Mouse (Mus musculus) cortical plate, adult 2 months (tissue): ENCODE measurements at regions not wholly inside any gene's neighbourhood (a gene's known extent, or its start where the extent isn't known, plus 50 kb on each side); places are given as distances from the start of the nearest gene placed in this dataset.
"Not testable (repeated sequence)": the region's sequence is repeated elsewhere in the genome, so short reads cannot be mapped to it uniquely, and the experiment has no call there.

ENCODE experiments used
- H3K27ac ChIP-seq: fragments of 200-500 bp; 2 replicates; pipeline ENCODE4 v1.5.1; 2012; ENCODE audit warnings: low read length, control low read depth, inconsistent platforms; ENCODE audit not compliant: insufficient read depth
- H3K4me1 ChIP-seq: fragments of 200-500 bp; 2 replicates; pipeline ENCODE4 v1.6.1; 2011; ENCODE audit warnings: low read length; ENCODE audit not compliant: control insufficient read depth, insufficient read depth
- H3K4me3 ChIP-seq: fragments of 200-500 bp; 2 replicates; pipeline ENCODE4 v1.5.1; 2011; ENCODE audit warnings: mild to moderate bottlenecking, low read length, control low read depth; ENCODE audit not compliant: insufficient read depth
- CTCF ChIP-seq: fragments of 200-500 bp; IDR thresholded peaks from 2 replicates; pipeline ENCODE4 v1.5.1; 2011; ENCODE audit warnings: mild to moderate bottlenecking, control low read depth, low read length; ENCODE audit not compliant: insufficient read depth; ENCODE audit errors: extremely low read depth
- POLR2A ChIP-seq: fragments of 200-500 bp; IDR thresholded peaks from 2 replicates; pipeline ENCODE4 v1.6.1; 2011; ENCODE audit warnings: mild to moderate bottlenecking, low read length, control low read depth; ENCODE audit not compliant: insufficient read depth; ENCODE audit errors: extremely low read depth

GRCm38 (mm10) chr3:138643951-138644285 is 98.1 kb upstream of the Tspan5 start:
- H3K4me1 ChIP-seq = peaks cover 2% of the 10 kb centered on the region; the same call in 1 of the 2 replicates
- no peak overlapping the region for H3K27ac ChIP-seq
- H3K4me3 ChIP-seq = no peak overlapping the region
- no peak for TF ChIP-seq POLR2A
- no peak for TF ChIP-seq CTCF

GRCm38 (mm10) chr3:138644286-138644951 is 97.6 kb upstream of the Tspan5 start:
- H3K27ac ChIP-seq = no peak overlapping the region; the same call in 1 of the 2 replicates
- TF ChIP-seq POLR2A (no peak), CTCF (no peak)
- no peak overlapping the region for H3K4me3 ChIP-seq

GRCm38 (mm10) chr3:138645320-138645719 is 96.7 kb upstream of the Tspan5 start:
- no peak for TF ChIP-seq CTCF
- no peak for TF ChIP-seq POLR2A
- Histone ChIP-seq H3K27ac (no peak overlapping the region; the same call in 1 of the 2 replicates), H3K4me3 (no peak overlapping the region), H3K4me1 (peaks cover 2% of the 10 kb centered on the region; the same call in 1 of the 2 replicates)

More at GRCm38 (mm10) chr3:138644286-138644951, 97.6 kb upstream of the Tspan5 start:
- peaks cover 2% of the 10 kb centered on the region; the same call in 1 of the 2 replicates for H3K4me1 ChIP-seq

- no peak overlapping the region for H3K4me3 ChIP-seq
- H3K4me1 ChIP-seq = peaks cover 2% of the 10 kb centered on the region; the same call in 1 of the 2 replicates
- no peak overlapping the region for H3K27ac ChIP-seq
- TF ChIP-seq CTCF = no peak
- TF ChIP-seq POLR2A = no peak
These were observed 92.3 kb upstream of the Tspan5 start for GRCm38 (mm10) chr3:138649699-138650098.

GRCm38 (mm10) chr3:138650671-138651070 is 91.3 kb upstream of the Tspan5 start:
- not testable (repeated sequence) for H3K4me3 ChIP-seq, H3K4me1 ChIP-seq, H3K27ac ChIP-seq

- Histone ChIP-seq H3K4me3 (no peak overlapping the region), H3K27ac (no peak overlapping the region), H3K4me1 (no peaks in the 10 kb centered on the region)
- TF ChIP-seq POLR2A = no peak
- TF ChIP-seq CTCF = no peak
These were observed 90.4 kb upstream of the Tspan5 start for GRCm38 (mm10) chr3:138651361-138652205.

- TF ChIP-seq CTCF (no peak), POLR2A (no peak)
- no peak overlapping the region for H3K27ac ChIP-seq
- no peaks in the 10 kb centered on the region for H3K4me1 ChIP-seq
- no peak overlapping the region for H3K4me3 ChIP-seq
These were observed 89.8 kb upstream of the Tspan5 start for GRCm38 (mm10) chr3:138652206-138652605.

- no peak overlapping the region for H3K4me3 ChIP-seq
- H3K4me1 ChIP-seq = no peaks in the 10 kb centered on the region
- H3K27ac ChIP-seq = no peak overlapping the region
- TF ChIP-seq POLR2A = no peak
- no peak for TF ChIP-seq CTCF
These were observed 89.3 kb upstream of the Tspan5 start for GRCm38 (mm10) chr3:138652685-138653084.

- Histone ChIP-seq H3K27ac (no peak overlapping the region), H3K4me1 (no peaks in the 10 kb centered on the region), H3K4me3 (no peak overlapping the region)
- TF ChIP-seq CTCF (no peak), POLR2A (no peak)
These were observed 88.3 kb upstream of the Tspan5 start for GRCm38 (mm10) chr3:138653549-138654246.
